Mouse (Mus musculus) heart, postnatal 10 days (tissue): ENCODE results near the gene Nfkbil1. TPM values are rescaled to one million over a fixed set of nuclear protein-coding genes. Genes with fewer than 3 reads are reported as not detected.

ENCODE experiments used
- DNase-seq, 2 experiments: peaks; one replicate each; pipeline ENCODE4 v3.0.0; 2021
- intact Hi-C: fragments of 180-260 bp; cut with DNase I; formaldehyde crosslinking; loops from one replicate; pipeline ENCODE4 v1.15.1; 2025
- microRNA-seq, 2 experiments: library from miRNA; unstranded; fragments of <30 nt; microRNA quantifications; one replicate each; pipeline ENCODE4 v1.2.0; 2022
- total RNA-seq, 2 experiments: library from RNA; stranded (reverse); gene quantifications; 2 replicates each; pipeline ENCODE4 v1.2.3; 2021

Gene Nfkbil1
- total RNA-seq, 2 experiments from 2014 or later, result 10.0 to 12.2 TPM

DNA sequence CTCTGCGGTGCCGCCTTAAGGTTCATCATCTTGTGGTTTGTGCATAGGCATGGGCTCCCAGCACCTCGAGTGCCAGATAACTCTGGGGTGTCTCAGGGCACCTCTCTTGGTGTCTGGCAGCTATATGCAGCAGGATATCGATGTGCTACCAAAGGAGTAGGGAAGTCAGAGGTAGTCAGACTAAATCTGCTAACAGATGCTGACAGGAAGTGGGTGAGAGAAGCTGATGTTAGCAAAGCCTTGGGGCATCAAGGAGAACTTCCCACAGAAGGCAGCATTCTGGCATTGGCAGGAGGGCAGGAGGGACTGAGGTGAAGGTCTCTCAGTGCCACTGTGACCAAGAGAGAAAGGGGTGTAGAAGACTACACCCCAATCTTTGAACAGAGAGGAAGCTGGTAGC lies 45.5 kb downstream of the Nfkbil1 start:
- no peak for DNase-seq
- intact Hi-C loops, result no loop called here

DNA sequence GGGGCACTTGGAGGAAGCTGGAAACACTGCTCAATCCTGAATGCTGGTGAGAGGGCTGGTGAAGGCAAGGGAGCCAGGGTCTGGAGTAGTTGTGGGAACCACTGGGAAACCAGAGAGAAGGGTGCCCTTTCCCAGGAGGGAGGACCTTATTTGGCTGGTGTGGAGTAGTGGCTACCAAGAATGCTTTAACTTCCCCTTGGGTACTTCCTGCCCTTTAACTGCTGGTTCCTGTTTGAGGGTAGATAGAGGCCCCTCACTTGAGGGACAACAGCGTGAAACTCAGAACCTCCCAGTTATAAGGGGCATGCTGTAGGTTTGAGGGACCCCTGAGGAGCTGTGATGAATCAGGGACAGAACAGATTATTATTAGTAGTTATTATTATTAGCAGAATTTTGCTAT lies 46.4 kb downstream of the Nfkbil1 start:
- DNase-seq, result no peak
- intact Hi-C loops, result no loop called here

DNA sequence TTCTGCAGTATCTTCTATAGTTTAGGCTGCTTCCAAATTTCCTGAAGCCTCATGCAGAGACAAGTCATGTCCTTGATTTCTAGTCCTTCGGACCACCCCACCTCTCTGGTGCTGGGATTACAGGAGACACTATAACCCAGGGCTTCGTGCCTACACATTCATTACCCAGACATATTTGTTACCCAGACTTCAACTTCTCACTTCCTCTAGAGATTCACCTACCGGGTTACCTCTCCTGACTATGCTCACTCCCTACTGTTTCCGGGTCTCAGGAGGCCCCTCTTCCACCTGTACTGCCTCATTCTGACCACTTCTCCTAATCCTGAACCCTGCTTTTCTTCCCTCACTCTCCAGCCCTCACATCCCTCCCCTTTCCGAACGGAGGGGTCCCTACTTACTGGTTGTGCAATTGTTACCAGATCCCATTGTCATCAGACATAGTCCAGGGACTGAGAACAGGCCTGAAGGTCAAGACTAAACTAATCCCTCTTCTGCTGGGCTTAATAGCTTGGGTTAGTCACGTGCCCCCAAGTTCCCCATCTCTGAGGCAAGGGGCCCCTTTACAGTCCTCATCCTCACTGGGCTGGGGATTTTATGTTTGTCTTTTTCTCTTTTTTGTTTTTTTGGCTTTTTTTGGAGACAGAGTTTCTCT lies 47.5 kb downstream of the Nfkbil1 start, which contains the start of gene Lst1:
Lst1 (minus strand) TSS at position 481 of the 652 bp plus-strand sequence.
- DNase-seq, result no peak
- intact Hi-C loops, result no loop called here

DNA sequence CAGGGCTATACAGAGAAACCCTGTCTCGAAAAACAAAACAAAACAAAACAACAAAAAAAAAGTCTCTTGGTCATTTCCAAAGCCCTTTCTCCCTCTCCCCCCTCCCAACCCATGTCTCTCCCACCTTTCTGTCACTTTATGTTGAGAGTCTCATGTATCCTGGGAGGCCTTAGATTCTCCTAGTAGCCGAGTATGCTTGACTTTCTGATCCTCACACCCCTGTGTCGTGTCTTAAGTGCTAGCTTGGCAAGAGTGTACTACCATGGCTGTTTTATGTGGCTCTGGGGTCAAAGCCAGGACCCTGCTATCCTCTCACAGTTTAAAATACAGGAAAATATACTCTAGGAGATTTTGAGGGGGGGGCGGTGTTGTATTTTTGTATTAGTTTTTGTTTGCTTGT lies 48.2 kb downstream of the Nfkbil1 start:
- intact Hi-C loops, result no loop called here
- no peak for DNase-seq

DNA sequence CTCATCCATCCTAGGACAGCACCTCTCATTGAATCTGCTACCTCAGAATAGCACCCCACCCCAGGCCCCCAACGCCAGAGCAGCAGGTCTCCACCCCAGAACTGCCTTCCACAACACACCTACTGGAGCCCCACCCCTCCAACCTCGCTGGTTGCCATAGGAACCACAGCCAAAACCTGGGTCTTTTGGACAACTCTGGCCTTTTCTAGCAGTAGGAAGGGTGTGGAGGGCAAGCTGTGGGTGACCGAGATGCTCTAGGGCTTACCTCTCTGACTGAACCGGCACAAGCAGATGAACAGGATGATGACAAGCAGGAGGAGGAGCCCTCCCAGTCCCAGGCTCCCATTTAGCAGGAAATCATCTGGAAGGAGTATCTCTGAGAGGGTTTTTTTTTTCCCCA lies 48.9 kb downstream of the Nfkbil1 start:
- intact Hi-C loops, result no loop called here
- DNase-seq, result peak in 1 of 2 experiments; percentile 50

DNA sequence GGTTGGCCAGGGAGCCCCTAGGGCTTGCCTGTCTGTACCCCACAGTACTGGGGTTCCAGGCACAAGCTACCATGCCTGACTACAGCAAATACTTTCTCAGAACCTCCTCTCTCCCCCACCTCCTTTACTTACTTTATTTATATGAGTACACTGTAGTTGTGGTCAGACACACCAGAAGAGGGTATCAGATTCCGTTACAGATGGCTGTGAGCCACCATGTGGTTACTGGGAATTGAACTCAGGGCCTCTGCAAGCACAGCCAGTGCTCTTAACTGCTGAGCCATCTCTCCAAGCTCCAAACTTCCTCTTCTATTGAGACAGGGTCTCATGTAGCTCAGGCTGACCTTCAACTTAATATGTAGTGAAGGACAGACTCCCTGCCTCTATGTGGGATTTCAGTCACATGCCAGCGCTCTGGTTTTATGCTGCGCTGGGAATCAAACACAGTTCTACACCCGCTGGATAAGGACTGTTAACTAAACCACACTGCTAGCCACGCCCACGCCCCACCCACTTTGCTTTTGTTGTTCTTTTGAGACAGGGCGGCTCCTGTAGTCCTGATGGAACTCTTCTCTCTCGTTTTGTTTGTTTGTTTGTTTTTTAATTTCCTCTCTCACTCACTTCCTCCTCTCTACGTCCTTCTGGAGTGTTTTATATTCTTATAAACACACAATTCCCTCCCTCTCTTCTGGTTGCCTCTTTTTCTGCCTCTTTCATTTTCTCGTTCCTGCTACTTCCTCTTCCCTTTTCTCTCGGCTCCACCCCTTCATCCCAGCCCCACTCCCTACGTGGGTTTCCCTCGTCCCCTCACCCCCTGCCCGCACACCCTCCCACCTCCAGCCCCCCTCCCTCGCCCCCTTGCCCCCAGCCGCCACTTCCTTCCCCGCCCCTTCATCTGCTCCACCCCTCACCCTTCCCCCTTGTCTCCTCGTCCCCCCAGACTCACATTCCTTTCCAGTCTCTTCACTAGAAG lies 49.7 kb downstream of the Nfkbil1 start:
- intact Hi-C loops, result no loop called here
- DNase-seq, result peak; percentile 72 to 83

DNA sequence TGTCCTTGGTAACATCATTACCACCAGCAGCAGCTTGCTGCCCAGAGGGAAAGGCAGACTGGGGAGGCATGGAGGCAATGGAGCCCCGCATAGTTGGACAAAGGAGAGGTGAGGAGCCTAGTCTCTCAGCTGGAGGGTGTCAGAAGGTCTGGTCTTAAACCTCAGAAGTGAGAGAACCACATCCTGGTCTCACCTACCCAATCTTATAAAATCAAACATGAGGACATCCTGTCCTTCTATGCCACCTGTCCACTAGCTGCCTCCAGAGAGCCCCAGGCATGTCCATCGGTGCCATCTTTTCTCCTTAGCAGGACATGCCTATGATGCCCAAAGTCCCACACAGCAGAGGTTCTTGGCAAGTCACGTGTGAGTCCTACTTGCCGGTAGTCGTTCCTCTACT lies 55.5 kb downstream of the Nfkbil1 start:
- intact Hi-C loops, result no loop called here
- DNase-seq, result no peak

DNA sequence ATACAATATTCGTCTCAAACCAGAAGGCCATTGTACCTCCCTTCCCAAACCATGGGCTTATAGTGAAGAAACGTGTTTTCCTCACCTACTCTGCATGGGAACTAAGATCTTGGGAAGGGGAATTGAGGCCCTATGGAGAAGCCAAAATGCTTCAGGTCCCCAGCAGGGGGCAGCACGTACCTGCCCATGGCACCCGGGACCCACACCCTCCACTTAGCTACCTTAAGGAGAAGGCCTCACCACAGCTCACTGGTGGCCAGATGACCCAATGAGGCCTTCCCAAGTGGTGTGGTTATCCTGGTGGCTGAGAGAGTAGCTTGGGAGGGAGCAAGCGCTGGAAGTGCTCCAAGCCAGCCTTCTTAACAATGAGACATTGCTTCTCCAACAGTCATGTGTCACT lies 57.1 kb downstream of the Nfkbil1 start:
- intact Hi-C loops, result loop anchor here (1.0 to 2.0 kb wide), 3 partner anchors 16 to 58 kb away; partner anchors contain the start of gene Ltb
- peak; percentile 77 to 83 for DNase-seq

GRCm38 (mm10) chr17:35175968-35176367 lies 59.6 kb downstream of the Nfkbil1 start, which contains the start of gene Aif1:
Gene Aif1 (minus strand): TSS chr17:35176068.
- intact Hi-C loops, result no loop called here
- no peak for DNase-seq

GRCm38 (mm10) chr17:35175382-35175781 lies 60.2 kb downstream of the Nfkbil1 start:
- intact Hi-C loops, result no loop called here
- DNase-seq, result no peak

GRCm38 (mm10) chr17:35174201-35174977 lies 61.2 kb downstream of the Nfkbil1 start:
- DNase-seq, result no peak
- intact Hi-C loops, result no loop called here

DNA sequence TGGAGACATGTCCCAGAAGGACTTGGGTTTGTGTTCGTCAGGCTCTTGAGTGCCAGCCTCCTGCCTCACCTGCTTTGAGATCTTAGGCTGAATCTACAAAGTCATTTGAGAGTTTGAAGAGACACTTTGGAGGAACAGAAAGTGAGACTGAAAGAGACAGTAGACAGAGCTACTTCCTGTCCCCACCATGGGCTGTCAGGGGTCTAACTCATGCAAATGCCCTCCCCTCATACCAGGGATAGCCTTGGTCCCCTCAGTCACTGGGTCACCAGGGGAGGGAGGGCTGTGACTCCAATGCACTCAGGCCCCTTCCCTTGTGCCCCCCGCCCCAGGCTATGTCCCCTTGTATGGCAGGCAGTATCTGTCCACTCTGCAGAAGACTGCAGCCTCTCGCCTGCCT lies 62.3 kb downstream of the Nfkbil1 start:
- DNase-seq, result no peak
- intact Hi-C loops, result no loop called here

DNA sequence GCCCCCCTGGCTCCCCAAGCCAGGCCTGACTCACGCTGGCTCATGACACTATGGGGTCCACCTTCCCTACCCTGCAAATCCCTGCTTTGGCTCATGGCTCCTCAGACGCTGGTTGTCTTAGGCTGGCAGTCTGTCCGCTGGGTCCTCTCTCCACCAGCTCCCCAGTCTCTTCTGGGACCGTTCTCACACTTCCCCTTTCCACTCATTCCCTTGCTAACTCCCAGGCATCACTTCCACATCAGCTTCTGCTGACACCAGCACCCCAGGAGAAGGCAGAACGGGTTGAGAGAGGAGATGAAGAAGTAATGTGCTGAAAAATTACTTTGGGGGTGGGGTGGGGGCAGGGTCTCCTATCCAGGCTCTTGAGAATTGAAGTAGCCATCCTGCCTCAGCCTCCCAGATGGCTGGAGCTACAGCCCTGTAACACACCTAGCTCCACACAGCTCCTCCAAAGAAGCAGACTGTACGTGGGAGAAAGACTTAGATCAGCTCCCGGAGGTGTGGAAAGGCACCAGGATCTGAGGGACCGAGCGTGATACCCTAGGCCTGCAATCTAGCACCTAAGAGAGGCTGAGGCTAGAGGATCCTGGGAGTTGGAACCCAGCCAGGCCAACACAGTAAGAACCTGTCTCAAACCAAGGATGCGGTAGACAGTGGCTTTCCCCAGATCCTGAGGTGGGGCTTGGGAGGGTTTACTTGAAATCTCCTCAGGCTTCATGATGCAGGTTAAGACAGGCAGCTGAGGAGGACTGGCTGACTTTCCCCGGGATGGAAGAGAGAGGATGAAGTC lies 63.0 kb downstream of the Nfkbil1 start:
- intact Hi-C loops, result no loop called here
- DNase-seq, result no peak

Small RNAs within 50 kb of the gene (microRNA-seq; reads per million reads assigned to microRNA genes)
- 0 reads per million in 2 experiments for gene Mir6973a
- 0 reads per million in 2 experiments for gene Mir6974
- 1.2 to 2.8 reads per million in 2 experiments for gene Mir6975
- gene Mir8094, result 0 to 0.71 reads per million in 2 experiments

Other genes starting within 250 kb of the Nfkbil1 start
- 10 to 100 TPM; 34.5 to 35.6 TPM for gene Vars, start 234.8 kb downstream of the Nfkbil1 start, total RNA-seq
- 1 to 10 TPM; 3.3 to 3.8 TPM for gene Vwa7, start 219.2 kb downstream of the Nfkbil1 start, total RNA-seq
- gene Sapcd1, start 207.8 kb downstream of the Nfkbil1 start, total RNA-seq, result under 1 TPM in 1 of 2 experiments, not detected in 1; 0.38 TPM
- gene Msh5, start 189.0 kb downstream of the Nfkbil1 start, total RNA-seq, result 1 to 10 TPM; 2.0 TPM
- 100 to 1,000 TPM; 115 to 118 TPM for gene Clic1, start 185.8 kb downstream of the Nfkbil1 start, total RNA-seq
- 10 to 100 TPM; 84.5 to 86.1 TPM for gene Ddah2, start 176.8 kb downstream of the Nfkbil1 start, total RNA-seq
- not detected for gene Ly6g6c, start 170.4 kb downstream of the Nfkbil1 start, total RNA-seq
- gene Mpig6b, start 169.6 kb downstream of the Nfkbil1 start, total RNA-seq, result under 1 TPM; 0.55 to 0.77 TPM
- gene Ly6g6e, start 158.9 kb downstream of the Nfkbil1 start, total RNA-seq, result under 1 TPM; 0.24 to 0.37 TPM
- 1 to 10 TPM; 1.1 to 1.2 TPM for gene Ly6g6d, start 157.7 kb downstream of the Nfkbil1 start, total RNA-seq
- gene Ly6g6f, start 150.2 kb downstream of the Nfkbil1 start, total RNA-seq, result not detected
- 10 to 100 TPM; 51.0 to 55.7 TPM for gene Abhd16a, start 146.5 kb downstream of the Nfkbil1 start, total RNA-seq
- gene Ly6g5c, start 127.5 kb downstream of the Nfkbil1 start, total RNA-seq, result not detected
- gene Ly6g5b, start 120.4 kb downstream of the Nfkbil1 start, total RNA-seq, result under 1 TPM in 1 of 2 experiments, not detected in 1; 0.67 TPM
- gene Gpank1, start 114.3 kb downstream of the Nfkbil1 start, total RNA-seq, result 1 to 10 TPM; 6.6 to 8.3 TPM
- 100 to 1,000 TPM; 183 to 187 TPM for gene Csnk2b, start 113.7 kb downstream of the Nfkbil1 start, total RNA-seq
- gene D17H6S53E, start 109.4 kb downstream of the Nfkbil1 start, total RNA-seq, result 10 to 100 TPM; 28.5 to 32.4 TPM
- not detected for gene Apom, start 103.7 kb downstream of the Nfkbil1 start, total RNA-seq
- 100 to 1,000 TPM; 285 to 291 TPM for gene Bag6, start 100.6 kb downstream of the Nfkbil1 start, total RNA-seq
- gene Prrc2a, start 70.9 kb downstream of the Nfkbil1 start, total RNA-seq, result 100 to 1,000 TPM; 195 to 211 TPM
- 1 to 10 TPM; 2.9 to 4.6 TPM for gene Aif1, start 59.7 kb downstream of the Nfkbil1 start, total RNA-seq
- 1 to 10 TPM; 2.8 to 4.5 TPM for gene Lst1, start 47.4 kb downstream of the Nfkbil1 start, total RNA-seq
- gene Ltb, start 41.4 kb downstream of the Nfkbil1 start, total RNA-seq, result 1 to 10 TPM in 1 of 2 experiments, under 1 TPM in 1; 0.94 to 1.2 TPM
- gene Tnf, start 33.8 kb downstream of the Nfkbil1 start, total RNA-seq, result under 1 TPM; 0.72 to 0.87 TPM
- gene Lta, start 30.4 kb downstream of the Nfkbil1 start, total RNA-seq, result under 1 TPM in 1 of 2 experiments, not detected in 1; 0.17 TPM
- under 1 TPM in 1 of 2 experiments, not detected in 1; 0.84 TPM for gene Gm16181, start 15.0 kb downstream of the Nfkbil1 start, total RNA-seq
- 1 to 10 TPM; 4.9 to 5.7 TPM for gene Atp6v1g2, start 2.1 kb downstream of the Nfkbil1 start, total RNA-seq
- 100 to 1,000 TPM; 163 to 169 TPM for gene Ddx39b, start 6.0 kb upstream of the Nfkbil1 start, total RNA-seq
- gene H2-D1, start 26.9 kb upstream of the Nfkbil1 start, total RNA-seq, result 10 to 100 TPM; 67.7 to 69.9 TPM
- gene H2-Q1, start 84.6 kb upstream of the Nfkbil1 start, total RNA-seq, result 1 to 10 TPM in 1 of 2 experiments, under 1 TPM in 1; 0.55 to 1.1 TPM
- gene H2-Q2, start 106.5 kb upstream of the Nfkbil1 start, total RNA-seq, result 1 to 10 TPM in 1 of 2 experiments, under 1 TPM in 1; 0.89 to 1.2 TPM
- gene H2-Q4, start 143.8 kb upstream of the Nfkbil1 start, total RNA-seq, result 10 to 100 TPM in 1 of 2 experiments, 1 to 10 TPM in 1; 8.5 to 10.6 TPM
- under 1 TPM; 0.25 to 0.38 TPM for gene H2-Q6, start 189.1 kb upstream of the Nfkbil1 start, total RNA-seq
- gene H2-Q7, start 203.4 kb upstream of the Nfkbil1 start, total RNA-seq, result 1 to 10 TPM; 1.2 to 1.3 TPM
- under 1 TPM; 0.27 to 0.34 TPM for gene H2-Q10, start 234.3 kb upstream of the Nfkbil1 start, total RNA-seq